Mouse (Mus musculus) liver, embryonic 11.5 days (tissue): Measurements from ENCODE around the gene Ugt1a2. TPM values are rescaled to one million over a fixed set of nuclear protein-coding genes. Genes with fewer than 3 reads are reported as not detected.
A peak's percentile ranks its signal among the peaks of the same experiment; 100 is the strongest.

Experiments used
- ATAC-seq: fragments of 200-750 bp; cut with Nextera tagmentation; replicated peaks from 2 replicates; pipeline ENCODE4 v1.8.0; 2017; ENCODE audit warnings: moderate number of reproducible peaks, mild to moderate bottlenecking, moderate TSS enrichment, moderate library complexity; ENCODE audit not compliant: low FRiP score
- DNase-seq: peaks from one replicate; pipeline ENCODE4 v3.0.0-alpha.2; 2017; ENCODE audit warnings: low spot score
- H3K27ac ChIP-seq: fragments of 300-500 bp; sonication (generic); 2 replicates; pipeline ENCODE4 v1.5.1; 2014; ENCODE audit warnings: mild to moderate bottlenecking, low read depth, low read length, control low read depth
- H3K27me3 ChIP-seq: fragments of 300-500 bp; sonication (generic); replicated peaks from 2 replicates; pipeline ENCODE4 v1.6.1; 2014; ENCODE audit warnings: low read length, mixed read lengths; ENCODE audit not compliant: control insufficient read depth, insufficient read depth
- H3K36me3 ChIP-seq: fragments of 300-500 bp; sonication (generic); 2 replicates; pipeline ENCODE4 v1.6.1; 2014; ENCODE audit warnings: mild to moderate bottlenecking, low read length, moderate library complexity, mixed read lengths; ENCODE audit not compliant: control insufficient read depth, insufficient read depth
- H3K4me1 ChIP-seq: fragments of 300-500 bp; sonication (generic); replicated peaks from 2 replicates; pipeline ENCODE4 v1.6.1; 2014; ENCODE audit warnings: low read length, mixed read lengths; ENCODE audit not compliant: control insufficient read depth, insufficient read depth
- H3K4me2 ChIP-seq: fragments of 300-500 bp; sonication (generic); 2 replicates; pipeline ENCODE4 v1.6.1; 2014; ENCODE audit warnings: mild to moderate bottlenecking, control low read depth, moderate library complexity
- H3K4me3 ChIP-seq: fragments of 300-500 bp; sonication (generic); 2 replicates; pipeline ENCODE4 v1.5.1; 2014; ENCODE audit warnings: low read depth, low read length, control low read depth
- H3K9ac ChIP-seq: fragments of 300-500 bp; sonication (generic); 2 replicates; pipeline ENCODE4 v1.6.1; 2014; ENCODE audit warnings: low read depth, low read length, control low read depth
- H3K9me3 ChIP-seq: fragments of 300-500 bp; sonication (generic); 2 replicates; pipeline ENCODE4 v1.6.1; 2016; ENCODE audit warnings: low read length, inconsistent platforms, mixed read lengths; ENCODE audit not compliant: control insufficient read depth
- WGBS: fragments of 180-500 bp; shearing (Covaris S2); extraction: QIAGEN DNeasy Blood & Tissue Kit; methylation state at CpG from one replicate; pipeline ENCODE4 v1.1.7; 2014; 5-methylcytosine and 5-hydroxymethylcytosine counted together
- polyA plus RNA-seq: library from polyadenylated mRNA; unstranded; fragments of >200 nt; fragmentation: Nextera tagmentation; extraction: Ambion mirVana; gene quantifications from 2 replicates; pipeline ENCODE4 v1.2.1, GENCODE M21; 2014

Ugt1a2 gene
- polyA plus RNA-seq, 1 experiment from 2014 or later = not detected

DNA sequence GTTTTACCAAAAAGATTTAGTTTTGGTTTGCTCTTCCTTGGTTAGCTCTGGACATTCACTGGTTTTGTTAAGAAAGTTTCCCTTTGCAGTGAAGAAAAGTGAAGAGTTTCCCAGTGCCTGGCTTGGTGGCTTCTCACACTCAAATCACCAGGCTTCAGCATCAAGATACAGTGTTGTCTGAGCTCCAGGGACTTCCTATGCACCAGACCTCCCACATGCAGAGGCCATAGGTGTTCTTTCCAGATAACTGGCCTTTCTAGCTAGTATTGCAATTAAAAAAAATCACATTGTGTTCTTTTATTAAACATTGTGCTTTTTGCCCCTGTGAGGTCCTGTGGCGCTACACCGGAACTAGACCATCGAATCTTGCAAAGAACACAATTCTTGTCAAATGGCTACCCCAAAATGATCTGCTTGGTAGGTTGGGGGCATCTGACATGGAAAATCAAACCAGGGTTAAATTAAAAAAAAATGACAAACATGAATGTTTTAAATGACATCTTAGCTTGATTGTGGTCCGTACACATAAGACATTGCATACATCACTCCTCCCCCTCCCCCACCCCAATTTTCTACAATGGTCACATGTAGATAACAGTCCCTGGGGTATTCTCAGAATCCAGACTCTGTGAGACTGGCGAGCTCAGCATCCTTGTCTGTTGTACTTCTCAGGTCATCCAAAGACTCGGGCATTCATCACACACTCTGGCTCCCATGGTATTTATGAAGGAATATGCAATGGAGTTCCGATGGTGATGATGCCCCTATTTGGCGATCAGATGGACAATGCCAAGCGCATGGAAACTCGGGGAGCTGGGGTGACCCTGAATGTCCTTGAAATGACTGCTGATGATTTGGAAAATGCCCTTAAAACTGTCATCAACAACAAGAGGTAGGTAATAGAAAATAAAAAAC, 15.3 kb downstream of the Ugt1a2 start:
- H3K9me3 ChIP-seq = peaks cover 59% of the 10 kb centered on the region
- DNase-seq = peak; percentile 36

DNA sequence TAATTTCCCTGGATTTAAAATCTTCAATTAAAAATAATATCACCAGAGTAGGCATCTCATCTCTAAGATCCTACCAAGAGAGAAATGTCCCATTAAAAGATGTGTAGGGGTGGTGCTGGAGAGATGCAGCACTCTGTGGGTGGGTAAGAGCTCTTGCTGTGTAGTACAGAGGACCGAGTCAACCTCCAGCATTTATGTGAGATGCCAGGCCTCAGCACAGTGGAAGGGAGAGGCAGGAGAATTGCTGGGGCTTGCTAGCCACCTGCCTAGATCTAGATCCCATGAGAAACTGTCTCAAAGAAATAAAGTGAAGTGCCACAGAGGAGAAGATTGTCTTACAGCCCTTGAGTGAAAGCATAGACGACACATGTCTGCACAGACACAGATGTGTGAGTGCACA, 16.1 kb downstream of the Ugt1a2 start:
- WGBS = 50% methylated on average over 2 of the region's 2 CpGs
- Histone ChIP-seq H3K9me3 (peaks cover 56% of the 10 kb centered on the region), H3K27ac (no peak overlapping the region), H3K27me3 (no peaks in the 10 kb centered on the region), H3K4me1 (no peaks in the 10 kb centered on the region), H3K4me3 (no peak overlapping the region), H3K36me3 (no peaks in the 10 kb centered on the region), H3K4me2 (no peak overlapping the region), H3K9ac (no peak overlapping the region)
- ATAC-seq = no peak
- DNase-seq = peak; percentile 30

More for the DNA sequence above, 15.3 kb downstream of the Ugt1a2 start:
- ATAC-seq = no peak
- H3K36me3 ChIP-seq = no peaks in the 10 kb centered on the region
- WGBS = 66% methylated on average over 10 of the region's 10 CpGs
- H3K9ac ChIP-seq = no peak overlapping the region
- H3K27ac ChIP-seq = no peak overlapping the region
- no peaks in the 10 kb centered on the region for H3K4me1 ChIP-seq
- no peak overlapping the region for H3K4me3 ChIP-seq
- H3K27me3 ChIP-seq = no peaks in the 10 kb centered on the region
- H3K4me2 ChIP-seq = no peak overlapping the region

- Histone ChIP-seq H3K9ac (no peak overlapping the region), H3K4me3 (no peak overlapping the region), H3K9me3 (peaks cover 51% of the 10 kb centered on the region), H3K4me1 (no peaks in the 10 kb centered on the region), H3K27ac (no peak overlapping the region), H3K4me2 (no peak overlapping the region), H3K27me3 (no peaks in the 10 kb centered on the region), H3K36me3 (no peaks in the 10 kb centered on the region)
- DNase-seq (peak; percentile 33), ATAC-seq (no peak)
- WGBS = 60% methylated on average over 2 of the region's 2 CpGs
Observed at GRCm38 (mm10) chr1:88217144-88217543, 16.7 kb downstream of the Ugt1a2 start.

GRCm38 (mm10) chr1:88217576-88217975, 17.2 kb downstream of the Ugt1a2 start:
- no peak overlapping the region for H3K4me3 ChIP-seq
- WGBS = 40% methylated on average over 3 of the region's 3 CpGs
- ATAC-seq = no peak
- H3K9me3 ChIP-seq = peaks cover 48% of the 10 kb centered on the region
- no peak overlapping the region for H3K27ac ChIP-seq
- no peaks in the 10 kb centered on the region for H3K27me3 ChIP-seq
- no peaks in the 10 kb centered on the region for H3K4me1 ChIP-seq
- H3K4me2 ChIP-seq = no peak overlapping the region
- H3K36me3 ChIP-seq = no peaks in the 10 kb centered on the region
- DNase-seq = peak; percentile 30
- no peak overlapping the region for H3K9ac ChIP-seq

DNA sequence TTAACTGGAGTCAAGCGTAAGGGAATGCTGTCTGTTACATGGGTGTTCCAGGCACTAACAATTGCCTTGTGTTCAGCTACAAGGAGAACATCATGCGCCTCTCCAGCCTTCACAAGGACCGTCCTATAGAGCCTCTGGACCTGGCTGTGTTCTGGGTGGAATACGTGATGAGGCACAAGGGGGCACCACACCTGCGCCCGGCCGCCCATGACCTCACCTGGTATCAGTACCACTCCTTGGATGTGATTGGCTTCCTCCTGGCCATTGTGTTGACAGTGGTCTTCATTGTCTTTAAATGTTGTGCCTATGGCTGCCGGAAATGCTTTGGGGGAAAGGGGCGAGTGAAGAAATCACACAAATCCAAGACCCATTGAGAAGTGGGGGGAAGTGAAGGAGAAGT, 17.6 kb downstream of the Ugt1a2 start:
- DNase-seq (peak; percentile 46), ATAC-seq (no peak)
- Histone ChIP-seq H3K9me3 (peaks cover 44% of the 10 kb centered on the region), H3K27ac (no peak overlapping the region), H3K4me1 (no peaks in the 10 kb centered on the region), H3K27me3 (no peaks in the 10 kb centered on the region), H3K9ac (no peak overlapping the region), H3K4me3 (no peak overlapping the region), H3K36me3 (no peaks in the 10 kb centered on the region), H3K4me2 (no peak overlapping the region)
- WGBS = 72% methylated on average over 9 of the region's 9 CpGs

DNA sequence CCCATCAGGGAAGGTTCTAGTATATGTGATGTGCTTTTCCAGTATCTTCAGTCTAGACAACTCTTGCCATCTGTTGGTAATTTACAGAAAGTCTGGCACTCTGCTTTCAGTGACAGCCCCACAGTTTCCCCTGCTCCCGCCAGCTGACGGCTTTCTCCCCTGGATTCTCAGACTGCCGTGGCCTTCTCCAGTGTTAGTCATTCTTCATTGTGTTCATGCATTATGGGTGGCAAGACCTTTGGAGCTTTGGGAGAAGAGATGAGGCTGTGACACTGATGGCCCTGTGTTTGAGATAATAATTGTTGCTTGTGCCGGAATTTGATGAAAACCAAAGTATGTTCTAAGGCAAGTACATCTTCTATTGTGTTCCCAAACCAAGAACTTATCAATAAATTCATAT, 18.2 kb downstream of the Ugt1a2 start:
- Histone ChIP-seq H3K27me3 (no peaks in the 10 kb centered on the region), H3K9ac (no peak overlapping the region), H3K27ac (no peak overlapping the region), H3K36me3 (no peaks in the 10 kb centered on the region), H3K4me1 (no peaks in the 10 kb centered on the region), H3K9me3 (peaks cover 38% of the 10 kb centered on the region), H3K4me2 (no peak overlapping the region), H3K4me3 (no peak overlapping the region)
- WGBS = 49% methylated on average over 4 of the region's 4 CpGs
- ATAC-seq (no peak), DNase-seq (peak; percentile 37)

- peak; percentile 30 for DNase-seq
- no peak overlapping the region for H3K4me2 ChIP-seq
- peaks cover 34% of the 10 kb centered on the region for H3K9me3 ChIP-seq
- H3K27me3 ChIP-seq = no peaks in the 10 kb centered on the region
- no peaks in the 10 kb centered on the region for H3K4me1 ChIP-seq
- H3K36me3 ChIP-seq = no peaks in the 10 kb centered on the region
- WGBS = 20% methylated on average over 1 of the region's 1 CpGs
- H3K27ac ChIP-seq = no peak overlapping the region
- ATAC-seq = no peak
- H3K4me3 ChIP-seq = no peak overlapping the region
- no peak overlapping the region for H3K9ac ChIP-seq
Observed at GRCm38 (mm10) chr1:88219054-88219453, 18.7 kb downstream of the Ugt1a2 start.

DNA sequence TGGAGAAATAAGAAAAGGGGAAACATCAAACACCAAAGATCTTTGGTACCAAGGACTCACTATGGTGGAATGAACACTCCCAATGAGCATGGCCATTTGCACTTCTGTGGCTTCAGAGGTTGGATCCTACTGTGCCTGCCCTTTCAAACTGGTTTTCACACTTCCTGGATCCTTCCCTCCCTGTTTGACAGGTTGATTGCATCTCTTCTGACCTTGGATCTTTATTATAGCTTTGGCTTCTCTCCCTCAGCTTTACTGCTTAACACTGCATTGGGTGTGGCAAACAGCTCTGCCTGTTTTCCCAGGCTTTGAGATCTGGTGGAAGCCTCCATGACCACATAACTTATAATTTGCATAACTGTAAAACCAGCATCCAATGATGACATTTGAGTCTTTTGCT, 19.9 kb downstream of the Ugt1a2 start:
- Histone ChIP-seq H3K4me1 (no peaks in the 10 kb centered on the region), H3K4me3 (no peak overlapping the region), H3K4me2 (no peak overlapping the region), H3K27me3 (no peaks in the 10 kb centered on the region), H3K36me3 (no peaks in the 10 kb centered on the region), H3K9me3 (peaks cover 25% of the 10 kb centered on the region), H3K27ac (no peak overlapping the region), H3K9ac (no peak overlapping the region)
- ATAC-seq = no peak
- DNase-seq = peak; percentile 40

GRCm38 (mm10) chr1:88222216-88222615, 21.8 kb downstream of the Ugt1a2 start:
- H3K4me1 ChIP-seq = no peaks in the 10 kb centered on the region
- H3K27me3 ChIP-seq = no peaks in the 10 kb centered on the region
- H3K4me2 ChIP-seq = no peak overlapping the region
- no peak overlapping the region for H3K4me3 ChIP-seq
- no peak for DNase-seq
- H3K9ac ChIP-seq = no peak overlapping the region
- no peaks in the 10 kb centered on the region for H3K36me3 ChIP-seq
- no peak for ATAC-seq
- no peak overlapping the region for H3K27ac ChIP-seq
- 41% methylated on average over 2 of the region's 2 CpGs for WGBS
- peaks cover 27% of the 10 kb centered on the region for H3K9me3 ChIP-seq
